Mouse (Mus musculus): Measurements from ENCODE around the gene Scamp3. TPM values are rescaled to one million over a fixed set of nuclear protein-coding genes. Genes with fewer than 3 reads are reported as not detected.

The Scamp3 gene
- total and polyA plus RNA-seq, 3 experiments = 101 to 287 TPM; not detected in 1

DNA sequence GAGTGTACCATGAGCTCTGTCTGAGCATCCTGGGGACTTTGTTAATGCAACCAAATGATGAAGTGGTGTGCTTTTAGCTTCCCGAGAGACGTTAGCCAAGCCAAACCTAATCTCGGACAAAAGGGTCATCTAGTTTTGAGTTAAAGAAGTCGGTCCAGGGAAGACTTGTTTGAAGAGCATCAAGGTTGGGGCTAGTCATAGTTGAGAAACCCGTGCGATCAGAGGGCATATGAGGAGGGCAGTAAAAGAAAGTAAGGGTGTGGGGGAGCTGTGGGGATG is 773 bp downstream of the Scamp3 start:
- no peaks in the 10 kb centered on the region for H3K9me3 ChIP-seq (replicated peaks; ENCODE audit: insufficient read depth, low read length)
- peak overlapping the region; percentile 58 to 91 for H3K4me3 ChIP-seq (ENCODE audit: control insufficient read depth in 1 of 2, insufficient read depth in 1 of 2, low read depth in 2 of 2, low read length in 2 of 2)
- H3K27me3 ChIP-seq (ENCODE audit: control insufficient read depth in 1 of 2, insufficient read depth in 2 of 2, low read length in 2 of 2) = no peaks in the 10 kb centered on the region
- H3K9ac ChIP-seq (ENCODE audit: control insufficient read depth, low read depth, low read length, poor library complexity, severe bottlenecking) = peak overlapping the region; percentile 85
- TF ChIP-seq MYC (IDR thresholded peaks at IDR 0.05; ENCODE audit: low read depth, low read length) = 0 out of 2 replicates have a peak, but pooled peaks have one; percentile 19
- TF ChIP-seq CTCF (IDR thresholded peaks at IDR 0.05 in 2 of 3, conservative IDR thresholded peaks at IDR 0.05 in 1 of 3; ENCODE audit: control insufficient read depth in 1 of 3, insufficient read depth in 1 of 3, low read depth in 2 of 3, low read length in 3 of 3, poor library complexity in 1 of 3, severe bottlenecking in 1 of 3) = no peak
- peaks cover 7 to 35% of the 10 kb centered on the region in 2 experiments; a peak in 3 of 4 replicates for H3K4me1 ChIP-seq (ENCODE audit: control insufficient read depth in 1 of 2, insufficient read depth in 2 of 2, low read length in 2 of 2)
- peak overlapping the region; percentile 71 for H3K27ac ChIP-seq (ENCODE audit: control insufficient read depth, low read depth, low read length)
- DNase-seq (ENCODE audit: low read depth, low spot score) = peak; percentile 69
- peaks cover 21 to 36% of the 10 kb centered on the region in 2 experiments for H3K36me3 ChIP-seq (ENCODE audit: control insufficient read depth in 1 of 2, insufficient read depth in 2 of 2, low read length in 2 of 2)
- peaks cover 23% of the 10 kb centered on the region for H3K79me2 ChIP-seq (ENCODE audit: control insufficient read depth, insufficient read depth, low read length, poor library complexity)

DNA sequence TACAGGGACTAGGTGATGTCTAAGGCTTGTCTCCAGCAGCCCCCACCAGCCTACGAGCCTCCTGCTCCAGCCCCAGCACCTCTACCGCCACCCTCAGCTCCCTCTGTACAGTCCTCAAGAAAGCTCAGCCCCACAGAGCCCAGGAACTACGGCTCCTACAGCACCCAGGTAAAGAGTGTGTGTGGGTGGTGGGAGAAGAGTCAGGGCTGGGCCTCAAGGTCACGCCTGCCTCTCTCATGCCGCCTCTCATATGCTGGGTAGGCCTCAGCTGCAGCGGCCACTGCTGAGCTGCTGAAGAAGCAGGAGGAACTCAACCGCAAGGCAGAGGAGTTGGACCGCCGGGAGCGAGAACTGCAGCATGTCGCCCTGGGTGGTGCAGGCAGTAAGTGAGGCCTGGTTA is 1.8 kb downstream of the Scamp3 start:
- no peaks in the 10 kb centered on the region for H3K27me3 ChIP-seq (ENCODE audit: control insufficient read depth in 1 of 2, insufficient read depth in 2 of 2, low read length in 2 of 2)
- no peak for DNase-seq (ENCODE audit: low read depth, low spot score)
- TF ChIP-seq USF1 (IDR thresholded peaks at IDR 0.05; ENCODE audit: low read depth, low read length) = no peak
- TF ChIP-seq ZNF384 (IDR thresholded peaks at IDR 0.05; ENCODE audit: low read depth, low read length) = no peak
- no peak for TF ChIP-seq SIN3A (IDR thresholded peaks at IDR 0.05; ENCODE audit: low read length)
- no peak for TF ChIP-seq NELFE (IDR thresholded peaks at IDR 0.05; ENCODE audit: low read depth, low read length)
- no peak for TF ChIP-seq MAX (IDR thresholded peaks at IDR 0.05; ENCODE audit: low read length)
- no peak for TF ChIP-seq CHD1 (IDR thresholded peaks at IDR 0.05; ENCODE audit: low read depth, low read length)
- TF ChIP-seq ZC3H11A (IDR thresholded peaks at IDR 0.05; ENCODE audit: low read depth, low read length) = no peak
- TF ChIP-seq TAL1 (IDR thresholded peaks at IDR 0.05; ENCODE audit: low read length) = no peak
- TF ChIP-seq ELF1 (IDR thresholded peaks at IDR 0.05; ENCODE audit: low read depth, low read length) = no peak
- TF ChIP-seq ETS1 (IDR thresholded peaks at IDR 0.05; ENCODE audit: low read depth, low read length) = no peak
- TF ChIP-seq ZMIZ1 (IDR thresholded peaks at IDR 0.05; ENCODE audit: low read depth, low read length) = no peak
- TF ChIP-seq KAT2A (conservative IDR thresholded peaks at IDR 0.05; ENCODE audit: low read depth, low read length) = no peak
- no peaks in the 10 kb centered on the region for H3K9me3 ChIP-seq (replicated peaks; ENCODE audit: insufficient read depth, low read length)
- peak overlapping the region; percentile 58 to 91; a peak in 1 of 4 replicates for H3K4me3 ChIP-seq (ENCODE audit: control insufficient read depth in 1 of 2, insufficient read depth in 1 of 2, low read depth in 2 of 2, low read length in 2 of 2)
- H3K27ac ChIP-seq (ENCODE audit: control insufficient read depth, low read depth, low read length) = peak overlapping the region; percentile 9; the same call in 1 of the 2 replicates
- H3K79me2 ChIP-seq (ENCODE audit: control insufficient read depth, insufficient read depth, low read length, poor library complexity) = peaks cover 23% of the 10 kb centered on the region
- peak overlapping the region; percentile 85 for H3K9ac ChIP-seq (ENCODE audit: control insufficient read depth, low read depth, low read length, poor library complexity, severe bottlenecking)
- peaks cover 15 to 41% of the 10 kb centered on the region in 2 experiments for H3K36me3 ChIP-seq (ENCODE audit: control insufficient read depth in 1 of 2, insufficient read depth in 2 of 2, low read length in 2 of 2)
- H3K4me1 ChIP-seq (ENCODE audit: control insufficient read depth in 1 of 2, insufficient read depth in 2 of 2, low read length in 2 of 2) = peaks cover 11 to 45% of the 10 kb centered on the region in 2 experiments; a peak in 3 of 4 replicates

- Histone ChIP-seq H3K4me3 (ENCODE audit: control insufficient read depth in 1 of 2, insufficient read depth in 1 of 2, low read depth in 2 of 2, low read length in 2 of 2) (0 out of 4 replicates have a peak overlapping the region, but pooled peaks of 1 of the 2 experiments have one; percentile 10), H3K79me2 (ENCODE audit: control insufficient read depth, insufficient read depth, low read length, poor library complexity) (peaks cover 23% of the 10 kb centered on the region), H3K27me3 (ENCODE audit: control insufficient read depth in 1 of 2, insufficient read depth in 2 of 2, low read length in 2 of 2) (no peaks in the 10 kb centered on the region), H3K9ac (ENCODE audit: control insufficient read depth, low read depth, low read length, poor library complexity, severe bottlenecking) (peak overlapping the region; percentile 38; the same call in 1 of the 2 replicates), H3K27ac (ENCODE audit: control insufficient read depth, low read depth, low read length) (peak overlapping the region; percentile 92), H3K9me3 (replicated peaks; ENCODE audit: insufficient read depth, low read length) (no peaks in the 10 kb centered on the region), H3K4me1 (ENCODE audit: control insufficient read depth in 1 of 2, insufficient read depth in 2 of 2, low read length in 2 of 2) (peaks cover 14 to 58% of the 10 kb centered on the region in 2 experiments), H3K36me3 (ENCODE audit: control insufficient read depth in 1 of 2, insufficient read depth in 2 of 2, low read length in 2 of 2) (peaks cover 7 to 49% of the 10 kb centered on the region in 2 experiments)
- TF ChIP-seq USF1 (IDR thresholded peaks at IDR 0.05; ENCODE audit: low read depth, low read length) (no peak), POLR2A (IDR thresholded peaks at IDR 0.05; ENCODE audit: control insufficient read depth in 1 of 2, insufficient read depth in 1 of 2, low read depth in 1 of 2, low read length in 2 of 2, poor library complexity in 1 of 2) (0 out of 4 replicates have a peak, but pooled peaks of 1 of the 2 experiments have one; percentile 31), SMC3 (IDR thresholded peaks at IDR 0.05; ENCODE audit: low read depth, low read length) (0 out of 2 replicates have a peak, but pooled peaks have one; percentile 1)
- DNase-seq (ENCODE audit: low read depth, low spot score) = no peak
These were observed 4.7 kb downstream of the Scamp3 start for GRCm38 (mm10) chr3:89181749-89182500.
